Comparison of ENCODE assay signal across 22 mouse cellular contexts in the genomic region with DNA sequence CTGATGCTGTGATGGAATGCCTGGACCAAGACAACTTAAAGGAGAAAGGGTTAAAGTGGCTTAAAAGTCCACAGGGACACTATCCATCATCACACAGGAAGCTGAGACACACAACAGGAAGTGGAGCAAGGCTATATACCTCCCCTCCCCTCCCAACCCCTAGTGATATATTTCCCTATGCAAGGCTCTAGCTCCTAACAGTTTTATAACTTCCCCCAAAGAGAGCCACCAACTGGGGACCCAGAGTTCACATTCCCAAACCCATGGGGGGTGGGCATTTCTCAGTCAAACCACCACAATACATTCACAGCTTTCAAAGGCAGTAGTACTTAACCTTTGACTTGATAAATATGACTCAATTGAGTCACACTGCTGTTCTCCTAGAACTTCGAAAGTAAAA.
DNase-seq lines count a peak whose midpoint lies in the region; ATAC-seq and TF ChIP-seq lines count a peak whose summit lies in the region.
"Had no signal": no experiment of that assay in that cellular context is flagged by ENCODE, and none has a peak within 500 bp of the region (broad histone marks: within the 10 kb centered on the region; RNA-seq: fewer than 3 reads in every experiment).

No protein-coding gene starts in this region.

- 29% methylated on average over 1 of the region's 1 CpGs for WGBS in hindbrain, embryonic 13.5 days
- 30% methylated on average over 1 of the region's 1 CpGs for WGBS in hindbrain, embryonic 12.5 days
- 32% methylated on average over 1 of the region's 1 CpGs for WGBS in lung, postnatal 0 days
- 43% methylated on average over 1 of the region's 1 CpGs for WGBS in forebrain, embryonic 10.5 days

- no peak for TF ChIP-seq EP300 in lung, postnatal 0 days (IDR thresholded peaks at IDR 0.05)

- H3K4me2 ChIP-seq in hindbrain, embryonic 13.5 days, result no peak overlapping the region
- no peak overlapping the region for H3K4me2 ChIP-seq in hindbrain, embryonic 12.5 days (replicated peaks)
- no peak overlapping the region for H3K4me2 ChIP-seq in lung, postnatal 0 days (replicated peaks; ENCODE audit: low read depth, low read length)
- H3K4me2 ChIP-seq: hindbrain, embryonic 14.5 days; liver, embryonic 15.5 days had no signal

- H3K36me3 ChIP-seq in hindbrain, embryonic 13.5 days, result no peaks in the 10 kb centered on the region
- H3K36me3 ChIP-seq in hindbrain, embryonic 12.5 days, result no peaks in the 10 kb centered on the region
- no peaks in the 10 kb centered on the region for H3K36me3 ChIP-seq in lung, postnatal 0 days (ENCODE audit: insufficient read depth, low read length)
- no peaks in the 10 kb centered on the region for H3K36me3 ChIP-seq in forebrain, embryonic 10.5 days (replicated peaks)
- H3K36me3 ChIP-seq: embryonic facial prominence, embryonic 10.5 days; limb, embryonic 10.5 days; liver, embryonic 15.5 days had no signal

- H3K9me3 ChIP-seq in hindbrain, embryonic 13.5 days, result no peaks in the 10 kb centered on the region
- H3K9me3 ChIP-seq in hindbrain, embryonic 12.5 days (replicated peaks), result no peaks in the 10 kb centered on the region
- H3K9me3 ChIP-seq in lung, postnatal 0 days (ENCODE audit: low read length), result no peaks in the 10 kb centered on the region
- H3K9me3 ChIP-seq in forebrain, embryonic 10.5 days, result no peaks in the 10 kb centered on the region
- H3K9me3 ChIP-seq: embryonic facial prominence, embryonic 10.5 days; limb, embryonic 10.5 days; liver, embryonic 15.5 days had no signal

- H3K4me3 ChIP-seq in hindbrain, embryonic 13.5 days, result no peak overlapping the region
- no peak overlapping the region for H3K4me3 ChIP-seq in hindbrain, embryonic 12.5 days
- H3K4me3 ChIP-seq in lung, postnatal 0 days (ENCODE audit: low read depth, low read length), result no peak overlapping the region
- H3K4me3 ChIP-seq in forebrain, embryonic 10.5 days, result no peak overlapping the region
- H3K4me3 ChIP-seq: embryonic facial prominence, embryonic 10.5 days; heart, adult 2 months; limb, embryonic 10.5 days; liver, embryonic 15.5 days had no signal

- DNase-seq in lung, postnatal 0 days (ENCODE audit: low spot score), result peak; percentile 13
- no peak for DNase-seq in lung, postnatal 25 days (ENCODE audit: low spot score)
- peak; percentile 24 for DNase-seq in R1 (ENCODE audit: low read depth, low spot score)
- DNase-seq in forelimb bud, embryonic 11.5 days (ENCODE audit: low read depth, low spot score), result peak; percentile 32
- no peak for DNase-seq in left cerebral cortex, adult 11 months (ENCODE audit: low spot score)
- no peak for DNase-seq in forebrain, embryonic 10.5 days (ENCODE audit: extremely low spot score, low spot score)
- DNase-seq: cerebellum, adult 11-12 months; cerebellum, postnatal 10 days; gastrocnemius, postnatal 14 days; heart, adult 2 months; kidney, adult 18-20 months; liver; retina, postnatal 1 day; thymus, postnatal 14 days had no signal

- H3K27me3 ChIP-seq in hindbrain, embryonic 13.5 days, result no peaks in the 10 kb centered on the region
- no peaks in the 10 kb centered on the region for H3K27me3 ChIP-seq in hindbrain, embryonic 12.5 days
- no peaks in the 10 kb centered on the region for H3K27me3 ChIP-seq in lung, postnatal 0 days (replicated peaks; ENCODE audit: insufficient read depth, low read length)
- no peaks in the 10 kb centered on the region for H3K27me3 ChIP-seq in forebrain, embryonic 10.5 days (ENCODE audit: poor library complexity, severe bottlenecking)
- H3K27me3 ChIP-seq: liver, embryonic 15.5 days had no signal

- no peaks in the 10 kb centered on the region for H3K4me1 ChIP-seq in hindbrain, embryonic 13.5 days (replicated peaks)
- H3K4me1 ChIP-seq in hindbrain, embryonic 12.5 days, result no peaks in the 10 kb centered on the region
- H3K4me1 ChIP-seq in lung, postnatal 0 days (ENCODE audit: insufficient read depth, low read depth, low read length), result no peaks in the 10 kb centered on the region
- peaks cover 12% of the 10 kb centered on the region; the same call in 1 of the 2 replicates for H3K4me1 ChIP-seq in forebrain, embryonic 10.5 days
- H3K4me1 ChIP-seq: liver, embryonic 15.5 days had no signal

- H3K9ac ChIP-seq in hindbrain, embryonic 13.5 days, result no peak overlapping the region
- no peak overlapping the region for H3K9ac ChIP-seq in hindbrain, embryonic 12.5 days
- no peak overlapping the region for H3K9ac ChIP-seq in lung, postnatal 0 days (replicated peaks; ENCODE audit: low read depth)
- H3K9ac ChIP-seq: hindbrain, embryonic 14.5 days; liver, embryonic 15.5 days had no signal

- H3K27ac ChIP-seq in hindbrain, embryonic 13.5 days, result no peak overlapping the region
- H3K27ac ChIP-seq in hindbrain, embryonic 12.5 days, result no peak overlapping the region
- no peak overlapping the region for H3K27ac ChIP-seq in lung, postnatal 0 days (ENCODE audit: low read length)
- no peak overlapping the region for H3K27ac ChIP-seq in forebrain, embryonic 10.5 days
- H3K27ac ChIP-seq: embryonic facial prominence, embryonic 10.5 days; heart, adult 2 months; limb, embryonic 10.5 days; liver, embryonic 15.5 days had no signal

- 0 out of 2 replicates have a peak, but pooled peaks have one; percentile 28 for ATAC-seq in hindbrain, embryonic 13.5 days (ENCODE audit: low FRiP score)
- no peak for ATAC-seq in hindbrain, embryonic 12.5 days (ENCODE audit: low FRiP score)
- ATAC-seq in lung, postnatal 0 days, result no peak
- ATAC-seq: forebrain, embryonic 16.5 days; inflammation-experienced regulatory T-cells, adult 6 months had no signal

- TF ChIP-seq CTCF in lung, postnatal 0 days (IDR thresholded peaks at IDR 0.05), result no peak

Comparison
In these comparisons a context has a peak if more than half of its experiments do, and no peak if none do; other contexts are left out.
1. DNase-seq: peak in lung, postnatal 0 days (single experiment), R1 (single experiment) and forelimb bud, embryonic 11.5 days (single experiment); none in lung, postnatal 25 days (single experiment), left cerebral cortex, adult 11 months (single experiment) and forebrain, embryonic 10.5 days (single experiment).